Mouse (Mus musculus): ENCODE measurements around the gene Slc25a11. TPM values are rescaled to one million over a fixed set of nuclear protein-coding genes. Genes with fewer than 3 reads are reported as not detected.

Slc25a11 gene
- total and polyA plus RNA-seq, 3 experiments = 59.2 to 125 (median 72.7) TPM

DNA sequence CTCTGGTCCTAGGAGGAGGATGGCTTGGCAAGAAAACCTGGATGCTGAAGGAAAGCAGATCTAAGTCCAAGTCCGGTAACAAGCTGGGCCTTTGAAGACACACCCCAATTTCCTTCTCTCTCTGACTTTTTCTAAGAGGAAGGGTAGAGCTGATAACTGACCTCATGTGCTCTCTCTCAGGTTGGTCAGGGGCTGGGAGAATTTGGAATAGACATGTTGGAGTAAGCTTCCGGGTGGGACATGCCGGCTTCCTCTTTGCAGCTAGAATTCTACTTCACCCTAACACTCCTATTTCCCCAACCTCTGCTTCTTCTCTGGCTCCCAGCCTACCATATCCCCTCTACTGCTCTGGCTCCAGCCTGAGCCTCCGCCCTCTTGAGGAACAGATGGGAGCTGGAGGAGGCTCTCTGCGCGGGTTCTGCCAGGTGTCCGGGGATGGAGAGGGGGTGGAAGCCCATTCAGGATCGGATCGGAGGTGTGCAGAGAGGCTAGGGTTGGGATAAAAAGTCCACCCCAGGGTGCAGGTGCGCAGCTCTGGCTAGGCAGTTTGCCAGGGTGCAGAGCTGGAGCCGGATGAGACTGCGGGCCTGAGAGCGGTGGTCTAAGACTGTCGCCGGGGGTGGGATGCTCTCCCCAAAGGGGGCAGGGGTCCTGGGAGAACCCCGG is 39.8 kb upstream of the Slc25a11 start:
- TF ChIP-seq CTCF (IDR thresholded peaks at IDR 0.05; ENCODE audit: low read depth, low read length) (no peak), GATA1 (IDR thresholded peaks at IDR 0.05; ENCODE audit: borderline replicate concordance, low read length) (no peak), GATA2 (IDR thresholded peaks at IDR 0.05; ENCODE audit: borderline replicate concordance, low read depth, low read length) (no peak), POLR2AphosphoS5 (IDR thresholded peaks at IDR 0.05; ENCODE audit: insufficient replicate concordance, low read depth, low read length) (no peak), TAL1 (conservative IDR thresholded peaks at IDR 0.05; ENCODE audit: low read depth, low read length) (no peak)
- peak; percentile 52 for DNase-seq (ENCODE audit: low spot score)

GRCm38 (mm10) chr11:70683640-70684039 is 36.4 kb upstream of the Slc25a11 start:
- Histone ChIP-seq H3K9me3 (replicated peaks) (no peaks in the 10 kb centered on the region), H3K4me1 (ENCODE audit: insufficient read depth, low read depth, low read length) (peaks cover 53% of the 10 kb centered on the region), H3K36me3 (replicated peaks) (peaks cover 76% of the 10 kb centered on the region), H3K27me3 (ENCODE audit: insufficient read depth, low read length) (no peaks in the 10 kb centered on the region), H3K4me3 (ENCODE audit: low read depth, low read length) (no peak overlapping the region)
- TF ChIP-seq TAL1 (conservative IDR thresholded peaks at IDR 0.05; ENCODE audit: low read depth, low read length) = no peak
- TF ChIP-seq CTCF (IDR thresholded peaks at IDR 0.05; ENCODE audit: low read depth, low read length) = no peak
- no peak for TF ChIP-seq GATA2 (IDR thresholded peaks at IDR 0.05; ENCODE audit: borderline replicate concordance, low read depth, low read length)
- DNase-seq (ENCODE audit: low spot score) (no peak), ATAC-seq (ENCODE audit: extremely low read depth, insufficient number of reproducible peaks, low FRiP score, poor library complexity, severe bottlenecking) (no peak)

More for the DNA sequence above, 39.8 kb upstream of the Slc25a11 start:
- Histone ChIP-seq H3K4me1 (ENCODE audit: insufficient read depth, low read depth, low read length) (peaks cover 35% of the 10 kb centered on the region), H3K9me3 (replicated peaks) (no peaks in the 10 kb centered on the region), H3K27me3 (ENCODE audit: insufficient read depth, low read length) (no peaks in the 10 kb centered on the region; the same call in 1 of the 2 replicates), H3K36me3 (replicated peaks) (peaks cover 46% of the 10 kb centered on the region), H3K4me3 (ENCODE audit: low read depth, low read length) (peak overlapping the region; percentile 88)
- 0 out of 2 replicates have a peak, but pooled peaks have one; percentile 4 for ATAC-seq (ENCODE audit: extremely low read depth, insufficient number of reproducible peaks, low FRiP score, poor library complexity, severe bottlenecking)

DNA sequence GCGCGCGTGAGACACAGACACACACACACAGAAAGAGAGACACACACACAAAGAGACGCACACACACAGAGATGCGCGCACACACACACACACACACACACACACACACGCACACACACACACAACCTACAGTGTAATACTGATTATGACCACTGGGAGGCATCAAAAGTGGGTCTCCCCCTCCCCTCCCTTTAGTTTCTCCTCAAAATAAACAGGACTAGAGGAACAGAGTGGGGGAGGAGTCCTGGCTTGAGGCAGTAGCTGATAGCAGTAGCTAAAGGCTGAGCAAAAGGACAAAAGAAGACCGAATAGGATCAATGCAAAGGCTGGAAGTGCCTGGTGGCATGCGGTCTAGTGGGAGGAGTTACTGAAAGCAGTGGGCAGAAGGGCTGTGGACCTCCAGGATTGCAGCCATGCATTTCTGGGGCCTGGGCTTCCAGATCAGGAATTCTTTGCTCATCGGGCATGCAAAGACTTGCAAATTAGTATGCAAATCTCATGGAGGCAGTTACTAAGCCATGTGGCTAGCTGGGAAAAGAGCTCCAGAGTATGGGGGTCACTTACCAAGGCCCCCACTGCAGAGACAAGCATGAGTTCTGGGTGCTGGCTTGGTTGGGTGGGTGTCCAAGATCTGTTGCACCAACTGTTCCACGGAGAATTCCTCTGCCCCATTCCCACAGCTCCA is 34.8 kb upstream of the Slc25a11 start:
- no peak for TF ChIP-seq GATA1 (IDR thresholded peaks at IDR 0.05; ENCODE audit: borderline replicate concordance, low read length)
- peak; percentile 36; the same call in 1 of the 2 replicates for TF ChIP-seq CTCF (IDR thresholded peaks at IDR 0.05; ENCODE audit: low read depth, low read length)
- TF ChIP-seq GATA2 (IDR thresholded peaks at IDR 0.05; ENCODE audit: borderline replicate concordance, low read depth, low read length) = no peak
- TF ChIP-seq POLR2AphosphoS5 (IDR thresholded peaks at IDR 0.05; ENCODE audit: insufficient replicate concordance, low read depth, low read length) = no peak
- Histone ChIP-seq H3K27me3 (ENCODE audit: insufficient read depth, low read length) (no peaks in the 10 kb centered on the region), H3K4me1 (ENCODE audit: insufficient read depth, low read depth, low read length) (peaks cover 40% of the 10 kb centered on the region), H3K9me3 (replicated peaks) (no peaks in the 10 kb centered on the region), H3K4me3 (ENCODE audit: low read depth, low read length) (no peak overlapping the region), H3K36me3 (replicated peaks) (peaks cover 90% of the 10 kb centered on the region)
- ATAC-seq (ENCODE audit: extremely low read depth, insufficient number of reproducible peaks, low FRiP score, poor library complexity, severe bottlenecking) (no peak), DNase-seq (ENCODE audit: low spot score) (no peak)

- H3K4me3 ChIP-seq (ENCODE audit: low read depth, low read length) = no peak overlapping the region
- DNase-seq (ENCODE audit: low spot score) (no peak), ATAC-seq (ENCODE audit: extremely low read depth, insufficient number of reproducible peaks, low FRiP score, poor library complexity, severe bottlenecking) (no peak)
- H3K36me3 ChIP-seq (replicated peaks) = peaks cover 94% of the 10 kb centered on the region
- H3K27me3 ChIP-seq (ENCODE audit: insufficient read depth, low read length) = no peaks in the 10 kb centered on the region
- TF ChIP-seq GATA2 (IDR thresholded peaks at IDR 0.05; ENCODE audit: borderline replicate concordance, low read depth, low read length) = no peak
- no peak for TF ChIP-seq POLR2AphosphoS5 (IDR thresholded peaks at IDR 0.05; ENCODE audit: insufficient replicate concordance, low read depth, low read length)
- TF ChIP-seq GATA1 (IDR thresholded peaks at IDR 0.05; ENCODE audit: borderline replicate concordance, low read length) = no peak
- no peak for TF ChIP-seq TAL1 (conservative IDR thresholded peaks at IDR 0.05; ENCODE audit: low read depth, low read length)
- TF ChIP-seq CTCF (IDR thresholded peaks at IDR 0.05; ENCODE audit: low read depth, low read length) = no peak
- H3K4me1 ChIP-seq (ENCODE audit: insufficient read depth, low read depth, low read length) = peaks cover 34% of the 10 kb centered on the region
- no peaks in the 10 kb centered on the region for H3K9me3 ChIP-seq (replicated peaks)
These were observed 33.9 kb upstream of the Slc25a11 start for GRCm38 (mm10) chr11:70681170-70681569.

GRCm38 (mm10) chr11:70679894-70680293 is 32.6 kb upstream of the Slc25a11 start:
- H3K9me3 ChIP-seq (replicated peaks) = no peaks in the 10 kb centered on the region
- ATAC-seq (ENCODE audit: extremely low read depth, insufficient number of reproducible peaks, low FRiP score, poor library complexity, severe bottlenecking) (peak; percentile 75), DNase-seq (ENCODE audit: low spot score) (peak; percentile 59)
- H3K36me3 ChIP-seq (replicated peaks) = peaks cover 94% of the 10 kb centered on the region
- TF ChIP-seq TAL1 (conservative IDR thresholded peaks at IDR 0.05; ENCODE audit: low read depth, low read length) (no peak), GATA1 (IDR thresholded peaks at IDR 0.05; ENCODE audit: borderline replicate concordance, low read length) (no peak), CTCF (IDR thresholded peaks at IDR 0.05; ENCODE audit: low read depth, low read length) (no peak), GATA2 (IDR thresholded peaks at IDR 0.05; ENCODE audit: borderline replicate concordance, low read depth, low read length) (no peak), POLR2AphosphoS5 (IDR thresholded peaks at IDR 0.05; ENCODE audit: insufficient replicate concordance, low read depth, low read length) (no peak)
- H3K4me1 ChIP-seq (ENCODE audit: insufficient read depth, low read depth, low read length) = peaks cover 34% of the 10 kb centered on the region
- H3K27me3 ChIP-seq (ENCODE audit: insufficient read depth, low read length) = no peaks in the 10 kb centered on the region
- H3K4me3 ChIP-seq (ENCODE audit: low read depth, low read length) = no peak overlapping the region

- Histone ChIP-seq H3K4me1 (ENCODE audit: insufficient read depth, low read depth, low read length) (peaks cover 36% of the 10 kb centered on the region), H3K4me3 (ENCODE audit: low read depth, low read length) (no peak overlapping the region), H3K27me3 (ENCODE audit: insufficient read depth, low read length) (no peaks in the 10 kb centered on the region), H3K36me3 (replicated peaks) (peaks cover 94% of the 10 kb centered on the region), H3K9me3 (replicated peaks) (no peaks in the 10 kb centered on the region)
- no peak for DNase-seq (ENCODE audit: low spot score)
- TF ChIP-seq POLR2AphosphoS5 (IDR thresholded peaks at IDR 0.05; ENCODE audit: insufficient replicate concordance, low read depth, low read length) (no peak), TAL1 (conservative IDR thresholded peaks at IDR 0.05; ENCODE audit: low read depth, low read length) (no peak), GATA1 (IDR thresholded peaks at IDR 0.05; ENCODE audit: borderline replicate concordance, low read length) (no peak), CTCF (IDR thresholded peaks at IDR 0.05; ENCODE audit: low read depth, low read length) (no peak), GATA2 (IDR thresholded peaks at IDR 0.05; ENCODE audit: borderline replicate concordance, low read depth, low read length) (no peak)
- ATAC-seq (ENCODE audit: extremely low read depth, insufficient number of reproducible peaks, low FRiP score, poor library complexity, severe bottlenecking) = no peak
These were observed 32.1 kb upstream of the Slc25a11 start for GRCm38 (mm10) chr11:70679361-70679760.

Data from G1E (cell line).